Mouse (Mus musculus) cerebellum, adult 18-20 months (tissue): ENCODE data around the gene Zfp280c.
A peak's percentile ranks its signal among the peaks of the same experiment; 100 is the strongest.

ENCODE experiments used
- DNase-seq, 2 experiments: peaks; one replicate each; pipeline ENCODE4 v3.0.0; 2021

The Zfp280c gene

GRCm38 (mm10) chrX:48594099-48594760 is at the start of gene Zfp280c:
Zfp280c (minus strand) TSS chrX:48594504.
- peak; percentile 69 to 76 for DNase-seq

- no peak for DNase-seq
These were observed 42.7 kb upstream of the Zfp280c start for GRCm38 (mm10) chrX:48637032-48637431.

- no peak for DNase-seq
These were observed 29.7 kb upstream of the Zfp280c start for GRCm38 (mm10) chrX:48624054-48624420.

GRCm38 (mm10) chrX:48623379-48624053 is 29.2 kb upstream of the Zfp280c start, which contains the start of gene Slc25a14:
Slc25a14 (plus strand) TSS chrX:48623413.
- DNase-seq, result peak; percentile 76 to 83

- no peak for DNase-seq
These were observed 28.7 kb upstream of the Zfp280c start for GRCm38 (mm10) chrX:48623049-48623378.

- no peak for DNase-seq
These were observed 10.6 kb upstream of the Zfp280c start for GRCm38 (mm10) chrX:48604872-48605271.

- DNase-seq, result no peak
These were observed 2.6 kb upstream of the Zfp280c start for GRCm38 (mm10) chrX:48596906-48597305.

GRCm38 (mm10) chrX:48596053-48596452 is 1.7 kb upstream of the Zfp280c start:
- no peak for DNase-seq

GRCm38 (mm10) chrX:48593721-48594098 is 594 bp downstream of the Zfp280c start:
- DNase-seq, result peak; percentile 8 to 16

- no peak for DNase-seq
These were observed 11.0 kb downstream of the Zfp280c start for GRCm38 (mm10) chrX:48583332-48583731.

GRCm38 (mm10) chrX:48532175-48532574 is 62.1 kb downstream of the Zfp280c start:
- peak; percentile 64 to 77 for DNase-seq

GRCm38 (mm10) chrX:48526435-48526834 is 67.9 kb downstream of the Zfp280c start:
- DNase-seq, result no peak

- peak in 1 of 2 experiments; percentile 40 for DNase-seq
These were observed 68.4 kb downstream of the Zfp280c start for GRCm38 (mm10) chrX:48525866-48526265.

GRCm38 (mm10) chrX:48525332-48525731 is 69.0 kb downstream of the Zfp280c start:
- no peak for DNase-seq

GRCm38 (mm10) chrX:48523512-48523911 is 70.8 kb downstream of the Zfp280c start:
- no peak for DNase-seq

- DNase-seq, result no peak
These were observed 72.7 kb downstream of the Zfp280c start for GRCm38 (mm10) chrX:48521651-48522050.

- peak in 1 of 2 experiments; percentile 35 for DNase-seq
These were observed 74.7 kb downstream of the Zfp280c start for GRCm38 (mm10) chrX:48519549-48520085.

GRCm38 (mm10) chrX:48518808-48519548 is 75.3 kb downstream of the Zfp280c start, which contains the start of gene Rab33a:
Rab33a (plus strand) TSS chrX:48519285.
- DNase-seq, result peak; percentile 57 to 66

- DNase-seq, result peak; percentile 40 to 41
These were observed 76.0 kb downstream of the Zfp280c start for GRCm38 (mm10) chrX:48518211-48518807.

GRCm38 (mm10) chrX:48513824-48514223 is 80.5 kb downstream of the Zfp280c start:
- no peak for DNase-seq

GRCm38 (mm10) chrX:48513166-48513807 is 81.0 kb downstream of the Zfp280c start, which contains the start of gene Aifm1:
Aifm1 (minus strand) TSS chrX:48513563.
- DNase-seq, result peak; percentile 89 to 93

- DNase-seq, result no peak
These were observed 100.5 kb downstream of the Zfp280c start for GRCm38 (mm10) chrX:48493763-48494162.
